Mouse (Mus musculus) stomach, postnatal 0 days (tissue): ENCODE measurements around the gene Abhd14a.

Source experiments
- CTCF ChIP-seq: IDR thresholded peaks from 2 replicates; pipeline ENCODE4 v1.5.1; 2016; ENCODE audit warnings: antibody characterized with exemption, low read depth, mild to moderate bottlenecking, moderate library complexity
- EP300 ChIP-seq: optimal IDR thresholded peaks from 2 replicates; pipeline ENCODE3; 2016; ENCODE audit warnings: antibody characterized with exemption

DNA sequence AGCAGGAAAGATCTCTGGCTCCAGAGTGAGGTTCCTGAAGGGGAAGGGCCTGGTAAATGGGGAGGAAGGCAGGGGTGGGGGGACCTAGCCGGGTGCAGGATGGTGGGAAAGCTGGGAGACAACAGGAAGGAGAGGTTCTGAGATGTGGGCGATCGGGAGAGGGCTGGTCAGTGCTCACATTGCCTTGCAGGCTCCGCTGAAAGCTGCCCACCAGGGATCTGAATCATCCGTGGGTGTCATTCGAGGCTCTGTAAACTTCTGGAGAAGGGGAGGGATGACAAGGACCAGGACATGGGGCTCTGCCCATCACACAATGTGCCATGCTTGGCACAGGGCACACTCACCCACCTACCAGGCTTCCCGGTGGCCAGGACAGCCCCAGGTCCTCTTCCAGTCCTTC, 14.1 kb downstream of the Abhd14a start:
- TF ChIP-seq EP300 (no peak), CTCF (no peak)
